Mouse (Mus musculus): ENCODE measurements around the gene Zfp428. TPM values are rescaled to one million over a fixed set of nuclear protein-coding genes. Genes with fewer than 3 reads are reported as not detected.

Gene Zfp428
- total RNA-seq (2017): 0.49 TPM in 1 of 2 replicates, not detected in the other

DNA sequence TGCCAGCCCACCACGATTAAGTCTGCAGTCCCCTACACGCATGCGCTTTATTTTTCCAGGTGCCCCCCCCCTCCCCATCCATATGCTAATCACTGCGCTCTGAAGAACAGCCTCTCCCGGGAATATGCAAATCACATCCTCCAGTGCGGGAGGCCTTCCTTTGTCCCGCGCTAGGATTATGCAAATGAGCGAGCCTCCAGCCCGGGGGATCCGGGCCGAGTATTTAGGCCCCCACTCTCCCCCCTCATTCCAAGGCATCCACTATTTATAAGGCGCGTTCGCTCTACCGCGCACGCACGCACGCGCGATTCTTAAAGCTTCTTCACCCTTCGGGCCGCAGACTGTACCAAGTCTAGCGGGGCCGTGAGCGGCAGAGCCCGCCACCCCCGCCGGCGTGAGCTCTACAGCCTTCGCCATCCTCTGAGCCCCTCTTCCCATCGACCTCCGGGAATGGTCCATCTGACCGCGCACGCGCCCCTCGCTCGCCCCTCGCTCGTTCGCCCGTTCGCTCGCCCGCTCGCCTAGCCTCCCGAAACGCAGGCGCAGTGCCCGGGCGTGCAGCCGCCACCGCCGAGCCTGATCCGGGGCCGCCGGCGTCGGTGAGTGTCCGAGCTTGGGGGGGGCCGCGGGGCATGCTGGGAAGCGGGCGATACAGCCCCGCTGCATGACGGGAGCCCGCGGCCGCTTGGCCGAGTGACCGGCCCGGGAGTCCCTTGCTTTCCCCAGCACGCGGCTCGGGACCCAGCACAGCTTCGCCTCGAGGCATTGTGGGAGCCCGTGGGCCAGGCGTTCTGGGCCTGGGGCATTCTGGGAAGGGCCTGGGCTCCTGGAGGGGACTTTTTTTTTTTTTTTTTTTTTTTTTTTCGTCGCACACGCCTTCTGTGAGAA is at the start of gene Zfp428:
Gene Zfp428 (plus strand): TSS at position 169 of the 888 bp plus-strand sequence.
- peak; percentile 44 for ATAC-seq (ENCODE audit: extremely low read depth, insufficient number of reproducible peaks, low FRiP score, poor library complexity, severe bottlenecking)

DNA sequence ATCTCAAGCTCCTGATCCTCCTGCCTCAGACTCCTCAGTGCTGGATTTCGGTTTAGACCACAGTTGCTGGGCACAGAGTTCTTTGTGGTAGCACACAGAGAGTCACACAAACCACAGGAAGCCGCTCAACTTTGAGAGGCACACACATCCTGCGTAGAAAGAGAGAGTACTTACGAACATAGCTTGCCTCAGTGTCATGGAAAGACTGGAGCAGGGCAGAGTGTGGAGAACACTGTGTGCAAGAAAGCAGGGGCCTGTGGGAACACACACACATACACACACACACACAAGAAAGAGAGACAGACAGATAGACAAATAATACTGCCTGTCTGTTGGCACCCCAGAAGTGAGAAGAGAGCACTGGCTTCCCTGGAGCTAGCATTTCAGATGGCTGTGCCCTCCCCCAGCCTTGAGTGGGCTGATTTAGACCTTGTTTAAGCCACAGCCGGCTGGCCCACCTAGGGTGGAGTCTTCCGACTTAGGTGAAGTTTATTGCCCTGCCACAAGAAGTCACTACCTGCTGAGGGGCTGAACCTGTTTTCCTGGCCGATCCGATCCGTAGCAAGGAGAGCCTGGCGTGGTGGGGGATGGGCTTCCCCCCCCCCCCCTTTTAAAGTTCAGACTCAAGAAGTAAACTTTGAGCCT is 49.0 kb upstream of the Zfp428 start:
- ATAC-seq (ENCODE audit: extremely low read depth, insufficient number of reproducible peaks, low FRiP score, poor library complexity, severe bottlenecking): peak; percentile 68

DNA sequence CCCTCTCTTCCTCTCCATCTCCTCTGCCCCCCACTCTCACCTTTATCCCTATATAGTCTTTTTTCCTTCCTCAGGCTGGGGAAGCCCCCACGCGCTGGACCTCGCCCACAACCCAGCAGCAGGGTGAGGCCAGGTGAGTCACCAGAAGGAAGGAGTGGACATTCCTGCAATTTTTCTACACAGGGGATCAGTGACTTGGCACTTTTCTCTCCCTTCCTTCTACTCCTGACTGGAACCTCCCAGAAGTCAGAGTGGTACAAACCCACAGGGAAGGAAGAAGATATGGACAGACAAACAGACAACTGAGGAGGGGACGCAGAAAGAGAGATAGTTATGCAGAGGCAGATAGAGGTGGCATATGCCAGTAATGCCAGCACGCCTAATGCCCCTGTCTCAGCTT is 47.4 kb upstream of the Zfp428 start:
- ATAC-seq (ENCODE audit: extremely low read depth, insufficient number of reproducible peaks, low FRiP score, poor library complexity, severe bottlenecking): no peak

DNA sequence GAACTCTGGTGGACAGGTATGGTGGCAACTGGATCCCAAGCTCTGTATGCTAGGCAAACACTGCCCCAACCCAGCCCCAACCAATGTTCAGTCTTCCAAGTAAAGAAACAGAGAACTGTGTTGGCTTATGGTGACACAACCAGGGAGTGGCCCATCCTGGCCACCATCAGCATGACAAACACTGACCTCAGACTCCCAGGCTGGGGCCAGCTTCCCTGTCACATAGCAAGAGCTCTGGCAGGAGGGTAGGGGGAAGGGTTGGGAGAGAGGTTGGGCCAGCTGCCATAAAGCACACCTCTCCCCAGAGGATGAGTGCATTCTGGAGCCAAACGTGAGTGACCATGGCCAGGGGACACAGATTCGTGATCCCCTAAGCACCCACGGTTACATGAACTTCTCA is 47.0 kb upstream of the Zfp428 start:
- ATAC-seq (ENCODE audit: extremely low read depth, insufficient number of reproducible peaks, low FRiP score, poor library complexity, severe bottlenecking): peak; percentile 21; the same call in 1 of the 2 replicates

DNA sequence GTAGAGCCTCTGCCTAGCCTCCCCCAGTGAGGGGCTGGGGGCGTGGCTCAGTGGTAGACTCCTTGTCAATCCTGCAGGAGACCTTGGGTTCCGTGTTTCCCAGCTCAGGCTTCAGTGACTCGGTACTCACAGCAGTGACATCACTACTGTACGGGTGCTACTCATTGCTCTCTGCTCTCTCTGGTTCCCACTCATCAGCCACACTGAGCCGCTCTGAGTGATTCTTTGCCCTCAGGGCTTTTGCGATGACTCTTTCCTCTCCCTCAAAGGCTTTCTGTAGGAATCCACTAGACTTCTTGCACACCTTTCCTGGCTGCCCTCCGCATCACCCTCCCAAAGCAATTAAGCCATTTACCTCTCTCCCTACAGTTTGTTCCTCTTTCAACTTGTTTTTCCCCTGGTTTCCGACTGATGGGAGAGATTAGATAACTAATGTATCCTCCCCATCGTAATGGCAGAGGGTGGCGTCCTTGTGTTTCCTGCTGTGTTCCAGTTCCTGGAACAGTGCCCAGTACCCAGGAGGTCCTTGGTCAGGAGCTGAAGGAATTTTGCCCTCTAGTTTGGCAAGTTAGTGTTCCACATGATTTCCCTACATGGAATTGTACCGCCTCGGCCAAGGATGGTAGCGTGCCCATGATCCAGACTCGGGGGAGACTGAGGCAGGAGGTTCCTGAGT is 45.3 kb upstream of the Zfp428 start:
- ATAC-seq (ENCODE audit: extremely low read depth, insufficient number of reproducible peaks, low FRiP score, poor library complexity, severe bottlenecking): no peak

DNA sequence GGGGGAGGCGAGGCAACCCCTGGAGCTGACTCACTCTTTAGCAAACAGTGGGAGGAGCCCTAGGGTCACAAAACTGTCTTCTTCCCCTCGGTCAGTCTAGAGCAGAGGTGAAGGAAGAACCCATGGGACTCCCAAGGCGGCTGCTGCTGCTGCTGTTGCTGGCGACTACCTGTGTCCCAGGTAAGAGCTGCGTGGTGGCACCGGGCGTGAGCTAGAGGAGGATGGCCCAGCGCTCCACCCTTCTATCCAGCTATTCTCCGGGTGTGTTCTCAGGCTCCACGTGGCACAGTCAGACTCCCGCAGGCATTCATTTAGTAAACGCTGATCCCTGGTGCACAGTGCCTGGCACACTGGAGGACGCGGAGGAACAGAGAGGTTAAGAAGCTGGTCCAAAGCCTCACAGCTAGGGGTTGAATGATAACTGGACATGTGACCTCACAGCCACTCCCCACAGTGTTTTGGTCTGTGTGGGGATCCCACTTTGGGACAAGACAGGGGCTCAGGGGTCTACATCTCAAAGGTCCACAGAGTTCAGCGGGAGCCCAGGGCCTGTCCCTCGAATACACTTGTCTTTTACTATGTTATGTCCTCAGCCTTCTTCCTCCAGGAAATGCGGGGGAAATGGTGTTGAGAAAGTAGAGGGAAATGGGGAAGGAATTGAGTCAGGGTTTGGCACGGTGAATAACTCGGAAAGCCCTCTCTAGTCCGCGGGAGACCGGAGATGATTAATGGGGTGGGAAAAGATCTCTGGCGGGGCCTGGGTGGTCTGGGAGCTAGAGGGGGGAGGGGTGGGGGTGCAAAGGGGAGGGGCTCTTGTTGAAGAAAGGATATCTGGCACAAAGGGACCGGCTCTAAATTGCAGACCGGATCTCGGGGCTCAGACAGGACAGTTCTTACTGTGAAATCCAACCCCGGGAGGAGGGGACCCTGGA is 44.2 kb upstream of the Zfp428 start, which contains the start of gene Plaur:
Gene Plaur (plus strand): TSS at position 97 of the 932 bp plus-strand sequence.
- peak; percentile 61 for ATAC-seq (ENCODE audit: extremely low read depth, insufficient number of reproducible peaks, low FRiP score, poor library complexity, severe bottlenecking)

DNA sequence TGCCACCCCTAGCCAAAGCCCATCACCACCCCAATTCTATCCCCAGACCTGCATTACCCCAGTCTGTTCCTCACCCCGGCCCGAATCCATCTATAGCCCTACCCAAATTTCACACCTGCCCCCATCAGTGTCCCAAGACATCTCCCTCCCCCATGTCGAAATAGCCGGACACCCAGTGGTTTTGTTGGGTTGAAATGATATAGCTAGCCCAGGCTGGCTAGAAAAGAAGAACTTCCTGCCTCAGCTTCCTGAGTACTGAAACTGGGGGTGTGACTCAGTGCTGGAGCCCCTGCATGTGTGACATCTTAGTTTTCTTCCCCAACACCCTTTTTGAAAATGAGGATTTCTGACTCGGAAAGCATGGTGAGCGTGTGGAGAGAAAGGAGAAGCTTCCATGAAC is 40.0 kb upstream of the Zfp428 start:
- ATAC-seq (ENCODE audit: extremely low read depth, insufficient number of reproducible peaks, low FRiP score, poor library complexity, severe bottlenecking): no peak

DNA sequence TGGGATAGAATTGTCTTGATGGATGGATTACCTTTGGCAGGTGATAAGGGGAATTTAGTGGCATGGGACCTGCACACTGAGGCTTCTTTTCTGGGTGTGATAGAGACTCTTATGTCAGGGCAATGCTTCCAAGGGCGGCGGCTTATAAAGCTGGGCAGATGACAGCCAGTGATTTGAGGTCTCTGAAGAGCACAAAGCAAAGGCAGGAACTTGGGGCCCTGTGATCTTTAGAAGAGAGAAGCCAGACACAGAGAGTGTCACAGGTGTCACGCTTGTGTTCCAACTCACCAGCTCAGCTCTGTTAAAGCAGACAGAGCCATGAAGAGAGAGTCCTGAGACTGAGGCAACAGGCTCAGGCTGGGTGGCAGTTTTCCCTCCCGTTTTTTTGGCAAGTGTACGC is 38.9 kb upstream of the Zfp428 start:
- no peak for ATAC-seq (ENCODE audit: extremely low read depth, insufficient number of reproducible peaks, low FRiP score, poor library complexity, severe bottlenecking)

DNA sequence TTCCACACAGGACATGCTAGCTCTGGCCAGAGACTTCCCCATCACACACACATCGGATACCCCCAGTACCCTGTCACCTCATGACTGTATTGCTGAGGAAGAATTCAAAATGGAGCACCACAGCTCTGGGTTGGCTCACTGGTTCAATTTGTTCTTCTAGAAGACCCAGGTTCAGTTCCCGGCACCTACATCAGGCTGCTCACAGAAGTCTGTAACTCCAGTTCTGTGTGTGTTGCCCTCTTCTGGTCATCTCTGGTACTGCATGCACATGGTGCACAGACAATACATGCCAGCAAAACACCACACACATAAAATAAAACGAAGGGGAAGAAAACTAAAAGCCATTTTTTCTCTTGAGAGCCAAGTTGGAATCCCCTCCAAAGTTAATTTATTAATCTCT is 37.7 kb upstream of the Zfp428 start:
- ATAC-seq (ENCODE audit: extremely low read depth, insufficient number of reproducible peaks, low FRiP score, poor library complexity, severe bottlenecking): no peak

DNA sequence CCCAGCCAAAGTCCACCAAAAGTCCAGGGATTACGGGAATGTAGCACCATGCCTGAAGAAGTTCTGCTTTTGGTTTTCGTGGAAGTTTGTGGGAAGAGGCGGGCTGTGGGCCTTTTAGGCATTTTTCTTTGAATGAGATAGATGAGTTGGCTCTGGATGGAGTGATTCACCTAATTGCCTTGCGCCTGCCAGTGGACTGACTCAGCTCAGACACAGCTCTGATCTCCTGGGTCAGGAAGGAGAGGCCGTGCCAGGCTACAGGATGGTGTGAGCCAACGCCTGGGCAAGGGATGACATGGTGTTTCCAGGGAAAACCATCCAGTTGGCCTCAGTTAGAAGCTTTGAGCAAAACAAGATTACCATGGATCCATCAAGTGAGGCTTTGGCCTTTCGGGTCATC is 36.5 kb upstream of the Zfp428 start:
- ATAC-seq (ENCODE audit: extremely low read depth, insufficient number of reproducible peaks, low FRiP score, poor library complexity, severe bottlenecking): no peak

DNA sequence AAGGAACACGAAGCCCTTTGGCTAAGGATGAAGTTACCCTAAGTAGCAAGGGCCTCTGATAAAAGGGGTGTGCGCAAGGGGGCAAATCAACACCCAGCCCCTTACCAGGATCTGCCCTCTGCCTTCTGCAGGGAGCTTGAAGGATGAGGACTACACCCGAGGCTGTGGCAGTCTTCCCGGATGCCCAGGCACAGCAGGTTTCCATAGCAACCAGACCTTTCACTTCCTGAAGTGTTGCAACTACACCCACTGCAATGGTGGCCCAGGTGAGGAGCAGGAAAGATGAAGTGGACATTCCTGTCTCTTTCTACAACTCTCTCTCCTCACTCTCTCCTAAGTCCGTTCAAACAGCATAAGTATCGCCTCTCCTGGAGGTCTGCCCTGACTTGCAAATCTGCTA is 34.4 kb upstream of the Zfp428 start:
- no peak for ATAC-seq (ENCODE audit: extremely low read depth, insufficient number of reproducible peaks, low FRiP score, poor library complexity, severe bottlenecking)

DNA sequence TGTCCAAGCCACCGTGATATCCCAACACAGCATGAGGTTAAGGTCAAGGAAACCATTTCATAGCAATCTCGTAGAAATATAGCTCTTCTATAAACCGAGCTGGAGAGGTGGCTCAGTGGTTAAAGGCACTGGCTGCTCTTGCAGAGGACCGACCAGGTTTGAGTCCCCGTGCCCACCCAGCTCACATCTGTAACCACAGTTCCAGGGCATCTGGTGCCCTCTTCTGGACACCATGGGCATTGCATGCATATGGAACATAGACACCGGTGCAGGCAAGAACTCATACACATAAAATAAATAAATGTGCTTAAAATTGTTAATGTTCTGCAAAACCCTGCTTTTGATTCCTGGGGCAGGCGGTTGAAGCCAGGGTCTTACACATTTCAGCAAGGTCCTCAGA is 33.9 kb upstream of the Zfp428 start:
- peak; percentile 18; the same call in 1 of the 2 replicates for ATAC-seq (ENCODE audit: extremely low read depth, insufficient number of reproducible peaks, low FRiP score, poor library complexity, severe bottlenecking)

DNA sequence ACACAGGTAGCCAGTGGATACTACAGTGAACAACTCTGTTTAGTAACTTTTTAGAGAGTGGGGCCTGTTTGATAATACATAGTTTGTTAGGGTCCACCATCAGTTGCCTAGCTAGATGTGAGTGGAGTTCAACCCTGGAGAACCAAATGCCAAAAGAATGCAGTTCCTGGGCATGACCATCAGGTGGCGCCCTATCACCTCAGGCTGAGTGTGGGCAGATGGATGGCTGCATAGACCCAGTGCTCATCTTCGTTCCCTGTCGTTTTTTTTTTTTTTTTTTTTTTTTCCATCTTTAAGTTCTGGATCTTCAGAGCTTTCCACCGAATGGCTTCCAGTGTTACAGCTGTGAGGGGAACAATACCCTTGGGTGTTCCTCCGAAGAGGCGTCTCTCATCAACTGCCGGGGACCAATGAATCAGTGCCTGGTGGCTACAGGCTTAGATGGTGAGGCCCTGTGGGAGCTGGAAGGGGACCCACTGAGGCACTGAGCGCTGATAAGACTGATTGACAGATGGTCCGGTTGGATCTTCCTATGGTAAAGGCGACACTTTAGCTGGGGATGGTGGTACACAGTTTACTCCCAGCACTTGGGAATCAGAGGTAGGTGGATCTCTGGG is 32.8 kb upstream of the Zfp428 start:
- peak; percentile 52; the same call in 1 of the 2 replicates for ATAC-seq (ENCODE audit: extremely low read depth, insufficient number of reproducible peaks, low FRiP score, poor library complexity, severe bottlenecking)

DNA sequence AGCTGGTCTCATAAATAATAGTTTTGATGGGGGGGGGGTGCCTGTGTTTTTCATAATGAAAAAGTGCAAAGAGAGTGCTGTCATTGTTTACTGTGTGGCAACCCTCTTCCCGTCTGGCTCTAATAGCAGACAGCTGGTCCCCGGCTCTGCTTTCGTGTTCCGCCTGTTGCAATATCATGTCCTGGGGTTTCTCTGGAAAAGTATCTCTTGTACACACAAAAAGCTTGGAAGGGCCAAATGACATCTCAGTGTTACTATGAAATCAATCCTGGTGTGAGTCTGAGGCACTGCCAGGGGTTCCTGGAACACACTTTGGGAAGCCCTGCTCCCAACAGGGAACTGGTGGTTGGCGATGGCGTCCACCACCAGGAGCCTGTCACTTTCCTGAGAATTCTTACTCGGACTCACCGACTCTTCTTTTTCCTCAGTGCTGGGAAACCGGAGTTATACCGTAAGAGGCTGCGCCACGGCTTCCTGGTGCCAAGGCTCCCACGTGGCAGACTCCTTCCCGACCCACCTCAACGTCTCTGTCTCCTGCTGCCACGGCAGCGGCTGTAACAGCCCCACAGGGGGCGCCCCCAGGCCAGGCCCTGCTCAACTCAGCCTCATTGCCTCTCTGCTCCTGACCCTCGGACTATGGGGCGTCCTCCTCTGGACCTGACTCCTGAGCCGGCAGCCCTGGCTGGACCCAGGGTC is 31.8 kb upstream of the Zfp428 start:
- no peak for ATAC-seq (ENCODE audit: extremely low read depth, insufficient number of reproducible peaks, low FRiP score, poor library complexity, severe bottlenecking)

DNA sequence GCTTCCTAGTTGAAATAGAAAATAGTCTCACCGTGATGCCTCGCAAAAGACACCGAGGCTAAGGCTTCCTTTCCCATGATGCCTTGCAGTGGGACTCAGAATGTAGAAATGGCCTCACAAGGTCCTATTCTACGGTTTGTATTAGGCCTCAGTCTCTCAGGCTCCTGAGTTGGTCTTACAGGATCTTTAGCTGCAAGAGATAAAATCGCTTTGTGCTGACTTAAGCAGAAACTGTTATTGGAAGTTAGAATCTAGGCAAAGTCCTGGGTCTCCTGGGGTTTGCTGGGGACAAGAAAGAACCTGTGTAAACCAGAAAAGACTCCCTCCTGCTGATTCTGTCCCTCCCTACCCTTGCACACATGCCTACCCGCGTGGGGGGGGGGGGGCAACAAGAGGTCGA is 30.5 kb upstream of the Zfp428 start:
- no peak for ATAC-seq (ENCODE audit: extremely low read depth, insufficient number of reproducible peaks, low FRiP score, poor library complexity, severe bottlenecking)

DNA sequence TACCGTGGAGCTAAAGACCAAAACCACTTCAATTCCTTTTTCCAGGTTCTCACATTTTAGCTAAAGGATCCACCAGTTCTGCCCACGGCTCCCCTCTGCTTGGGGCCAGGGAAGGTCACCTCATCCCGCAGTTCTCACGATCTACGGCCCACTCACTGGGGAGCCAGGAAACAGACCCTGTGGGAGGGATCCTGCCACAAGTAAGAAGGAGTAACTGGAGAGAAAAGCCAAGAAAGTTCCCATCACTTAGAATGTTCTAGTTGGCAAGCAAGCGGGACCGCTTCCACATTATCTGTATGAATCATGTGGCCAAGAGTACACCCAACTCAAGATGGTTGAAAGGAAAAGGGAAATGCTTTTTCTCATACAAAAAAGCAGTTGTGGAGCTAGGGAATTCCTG is 29.9 kb upstream of the Zfp428 start:
- no peak for ATAC-seq (ENCODE audit: extremely low read depth, insufficient number of reproducible peaks, low FRiP score, poor library complexity, severe bottlenecking)

DNA sequence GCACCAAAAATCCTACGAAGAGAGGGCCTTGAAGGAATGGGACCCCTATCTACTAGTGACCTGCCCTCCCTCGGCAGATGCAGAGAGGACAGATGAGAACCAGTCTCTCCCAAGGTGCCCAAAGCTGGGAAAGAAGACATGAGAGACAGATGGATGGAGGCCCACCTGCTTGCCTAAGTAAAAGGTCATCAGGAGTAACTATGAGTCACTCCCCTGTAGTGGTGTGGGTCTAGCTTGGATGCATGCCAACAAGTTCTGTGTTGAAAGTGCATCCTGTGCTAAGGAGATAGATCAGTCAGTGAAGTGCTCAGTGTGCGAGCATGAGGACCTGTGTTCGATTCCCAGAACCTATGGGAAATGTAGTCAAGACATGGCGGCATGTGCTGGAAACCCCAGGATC is 27.9 kb upstream of the Zfp428 start:
- no peak for ATAC-seq (ENCODE audit: extremely low read depth, insufficient number of reproducible peaks, low FRiP score, poor library complexity, severe bottlenecking)

DNA sequence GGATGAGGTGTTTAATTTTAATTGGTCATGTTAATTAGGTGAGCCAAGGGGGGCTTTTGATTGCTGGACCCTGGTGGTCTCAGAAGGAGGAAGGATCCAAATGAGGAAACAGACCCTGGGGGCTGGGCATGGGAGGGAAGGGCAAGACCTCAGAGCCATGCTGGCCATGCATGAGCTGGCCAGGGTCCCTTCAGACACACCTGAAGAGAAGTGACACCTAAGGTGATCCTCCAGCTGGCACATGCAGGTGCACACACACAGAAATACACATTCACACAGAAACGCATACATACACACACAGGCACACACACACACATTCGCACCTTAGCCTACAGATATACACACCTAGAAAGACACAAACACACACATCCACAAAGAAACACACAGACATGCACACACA is 27.1 kb upstream of the Zfp428 start:
- ATAC-seq (ENCODE audit: extremely low read depth, insufficient number of reproducible peaks, low FRiP score, poor library complexity, severe bottlenecking): no peak

Measured in neutrophil, adult 5-6 weeks (primary cell).